Mouse (Mus musculus): ENCODE measurements around the gene Rpl21. TPM values are rescaled to one million over a fixed set of nuclear protein-coding genes. Genes with fewer than 3 reads are reported as not detected.

Rpl21 gene
- polyA plus RNA-seq, 1 experiment from 2014 or later, result 413 TPM

GRCm38 (mm10) chr5:146838836-146839648, 6.4 kb downstream of the Rpl21 start:
- H3K27me3 ChIP-seq (ENCODE audit: control insufficient read depth, insufficient read depth, low read length), result no peaks in the 10 kb centered on the region
- H3K36me3 ChIP-seq (ENCODE audit: control insufficient read depth, insufficient read depth, low read length), result peaks cover 50% of the 10 kb centered on the region
- H3K27ac ChIP-seq (replicated peaks; ENCODE audit: low read depth, low read length), result 0 out of 2 replicates have a peak overlapping the region, but pooled peaks have one; percentile 26
- H3K4me1 ChIP-seq (ENCODE audit: control insufficient read depth, insufficient read depth, low read length), result peaks cover 3% of the 10 kb centered on the region
- ATAC-seq (ENCODE audit: low FRiP score, low TSS enrichment) (no peak), DNase-seq (no peak)
- no peak overlapping the region for H3K9ac ChIP-seq (replicated peaks; ENCODE audit: low read length)
- no peak overlapping the region for H3K4me3 ChIP-seq (replicated peaks; ENCODE audit: low read depth, low read length)
- no peak overlapping the region for H3K4me2 ChIP-seq (ENCODE audit: low read length)
- H3K9me3 ChIP-seq (ENCODE audit: control insufficient read depth, low read length), result no peaks in the 10 kb centered on the region
- whole genome bisulfite sequencing, result 56% methylated on average over 12 of the region's 12 CpGs

GRCm38 (mm10) chr5:146839760-146840159, 7.1 kb downstream of the Rpl21 start:
- H3K27ac ChIP-seq (replicated peaks; ENCODE audit: low read depth, low read length), result no peak overlapping the region
- no peak overlapping the region for H3K4me3 ChIP-seq (replicated peaks; ENCODE audit: low read depth, low read length)
- H3K4me2 ChIP-seq (ENCODE audit: low read length), result no peak overlapping the region
- DNase-seq, result no peak
- H3K27me3 ChIP-seq (ENCODE audit: control insufficient read depth, insufficient read depth, low read length), result no peaks in the 10 kb centered on the region
- H3K9me3 ChIP-seq (ENCODE audit: control insufficient read depth, low read length), result no peaks in the 10 kb centered on the region
- H3K4me1 ChIP-seq (ENCODE audit: control insufficient read depth, insufficient read depth, low read length), result no peaks in the 10 kb centered on the region
- ATAC-seq (ENCODE audit: low FRiP score, low TSS enrichment), result no peak
- H3K36me3 ChIP-seq (ENCODE audit: control insufficient read depth, insufficient read depth, low read length), result peaks cover 44% of the 10 kb centered on the region
- 58% methylated on average over 5 of the region's 5 CpGs for WGBS
- no peak overlapping the region for H3K9ac ChIP-seq (replicated peaks; ENCODE audit: low read length)

- Histone ChIP-seq H3K27ac (replicated peaks; ENCODE audit: low read depth, low read length) (no peak overlapping the region), H3K4me3 (replicated peaks; ENCODE audit: low read depth, low read length) (no peak overlapping the region), H3K4me2 (ENCODE audit: low read length) (no peak overlapping the region), H3K9me3 (ENCODE audit: control insufficient read depth, low read length) (no peaks in the 10 kb centered on the region), H3K27me3 (ENCODE audit: control insufficient read depth, insufficient read depth, low read length) (no peaks in the 10 kb centered on the region), H3K36me3 (ENCODE audit: control insufficient read depth, insufficient read depth, low read length) (peaks cover 37% of the 10 kb centered on the region), H3K4me1 (ENCODE audit: control insufficient read depth, insufficient read depth, low read length) (no peaks in the 10 kb centered on the region), H3K9ac (replicated peaks; ENCODE audit: low read length) (no peak overlapping the region)
- DNase-seq (no peak), ATAC-seq (ENCODE audit: low FRiP score, low TSS enrichment) (no peak)
- WGBS, result 85% methylated on average over 4 of the region's 4 CpGs
Measured at GRCm38 (mm10) chr5:146840422-146840821, 7.7 kb downstream of the Rpl21 start.

DNA sequence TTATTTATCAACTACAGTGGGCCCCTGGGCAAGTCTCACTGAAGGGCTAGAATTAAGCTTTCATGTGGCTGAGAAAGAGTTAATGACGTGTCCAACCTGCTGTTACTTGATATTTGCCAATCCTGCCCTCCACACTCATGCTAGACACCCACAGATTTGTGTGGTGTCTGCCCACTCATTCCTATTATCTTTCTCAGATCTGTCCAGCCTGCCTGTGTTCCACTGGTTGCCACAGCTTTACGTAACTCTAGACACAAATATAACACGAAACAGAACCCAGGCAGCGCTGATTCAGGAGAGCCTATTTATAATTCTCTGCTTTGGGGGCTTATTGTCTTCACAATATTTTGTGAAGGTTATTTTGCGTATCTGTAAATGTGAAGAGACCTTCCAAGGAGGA, 8.6 kb downstream of the Rpl21 start:
- H3K27ac ChIP-seq (replicated peaks; ENCODE audit: low read depth, low read length), result no peak overlapping the region
- 88% methylated on average over 5 of the region's 5 CpGs for WGBS

GRCm38 (mm10) chr5:146841996-146842395, 9.3 kb downstream of the Rpl21 start:
- no peak for ATAC-seq (ENCODE audit: low FRiP score, low TSS enrichment)
- no peak for DNase-seq
- H3K4me2 ChIP-seq (ENCODE audit: low read length), result no peak overlapping the region
- WGBS, result 93% methylated on average over 4 of the region's 4 CpGs
- no peaks in the 10 kb centered on the region for H3K9me3 ChIP-seq (ENCODE audit: control insufficient read depth, low read length)
- no peaks in the 10 kb centered on the region for H3K27me3 ChIP-seq (ENCODE audit: control insufficient read depth, insufficient read depth, low read length)
- 0 out of 2 replicates have a peak, but pooled peaks cover 7% of the 10 kb centered on the region for H3K4me1 ChIP-seq (ENCODE audit: control insufficient read depth, insufficient read depth, low read length)
- no peak overlapping the region for H3K9ac ChIP-seq (replicated peaks; ENCODE audit: low read length)
- no peak overlapping the region for H3K27ac ChIP-seq (replicated peaks; ENCODE audit: low read depth, low read length)
- peaks cover 21% of the 10 kb centered on the region for H3K36me3 ChIP-seq (ENCODE audit: control insufficient read depth, insufficient read depth, low read length)
- no peak overlapping the region for H3K4me3 ChIP-seq (replicated peaks; ENCODE audit: low read depth, low read length)

More for the DNA sequence above, 8.6 kb downstream of the Rpl21 start:
- ATAC-seq (ENCODE audit: low FRiP score, low TSS enrichment), result no peak
- no peak overlapping the region for H3K4me3 ChIP-seq (replicated peaks; ENCODE audit: low read depth, low read length)
- no peak for DNase-seq
- H3K9ac ChIP-seq (replicated peaks; ENCODE audit: low read length), result no peak overlapping the region
- no peaks in the 10 kb centered on the region for H3K27me3 ChIP-seq (ENCODE audit: control insufficient read depth, insufficient read depth, low read length)
- 0 out of 2 replicates have a peak, but pooled peaks cover 7% of the 10 kb centered on the region for H3K4me1 ChIP-seq (ENCODE audit: control insufficient read depth, insufficient read depth, low read length)
- peaks cover 28% of the 10 kb centered on the region for H3K36me3 ChIP-seq (ENCODE audit: control insufficient read depth, insufficient read depth, low read length)
- H3K9me3 ChIP-seq (ENCODE audit: control insufficient read depth, low read length), result no peaks in the 10 kb centered on the region
- no peak overlapping the region for H3K4me2 ChIP-seq (ENCODE audit: low read length)

DNA sequence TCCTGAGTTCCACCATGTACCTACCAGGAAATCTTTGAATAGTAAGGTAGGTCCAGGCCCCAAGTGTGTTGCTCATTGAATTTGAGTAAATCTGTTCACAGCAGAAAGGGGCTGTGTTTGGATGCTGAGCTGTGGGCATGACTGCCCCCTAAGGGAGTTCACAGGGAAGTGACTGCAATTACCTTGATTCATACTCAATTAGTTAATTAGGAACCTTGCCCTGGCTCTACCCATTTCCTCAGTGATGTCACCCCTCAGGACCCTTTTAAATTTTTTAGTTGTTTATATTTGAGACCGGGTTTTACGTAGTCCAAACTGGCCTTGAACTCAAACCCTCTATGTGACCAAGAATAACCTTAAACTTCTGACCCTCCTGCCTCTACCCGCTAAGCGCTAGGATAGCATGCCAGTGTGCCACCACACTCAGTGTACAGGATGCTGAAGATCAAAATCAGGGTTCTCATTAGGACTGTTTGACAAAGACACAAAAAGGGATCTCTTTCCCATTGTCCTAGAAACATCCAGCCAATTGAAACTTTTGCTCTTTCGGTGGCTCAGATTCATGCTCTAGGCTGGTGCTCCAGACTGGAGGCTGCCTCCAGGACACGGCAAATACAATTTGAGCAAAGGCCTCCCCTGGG, 11.7 kb downstream of the Rpl21 start:
- Histone ChIP-seq H3K4me1 (ENCODE audit: control insufficient read depth, insufficient read depth, low read length) (0 out of 2 replicates have a peak, but pooled peaks cover 7% of the 10 kb centered on the region), H3K4me3 (replicated peaks; ENCODE audit: low read depth, low read length) (peak overlapping the region; percentile 64), H3K4me2 (ENCODE audit: low read length) (peak overlapping the region; percentile 97), H3K27me3 (ENCODE audit: control insufficient read depth, insufficient read depth, low read length) (no peaks in the 10 kb centered on the region), H3K27ac (replicated peaks; ENCODE audit: low read depth, low read length) (peak overlapping the region; percentile 71), H3K9ac (replicated peaks; ENCODE audit: low read length) (peak overlapping the region; percentile 68), H3K9me3 (ENCODE audit: control insufficient read depth, low read length) (no peaks in the 10 kb centered on the region), H3K36me3 (ENCODE audit: control insufficient read depth, insufficient read depth, low read length) (no peaks in the 10 kb centered on the region)
- peak; percentile 42 for DNase-seq
- 8% methylated on average over 6 of the region's 6 CpGs for WGBS
- ATAC-seq (ENCODE audit: low FRiP score, low TSS enrichment), result peak; percentile 55

DNA sequence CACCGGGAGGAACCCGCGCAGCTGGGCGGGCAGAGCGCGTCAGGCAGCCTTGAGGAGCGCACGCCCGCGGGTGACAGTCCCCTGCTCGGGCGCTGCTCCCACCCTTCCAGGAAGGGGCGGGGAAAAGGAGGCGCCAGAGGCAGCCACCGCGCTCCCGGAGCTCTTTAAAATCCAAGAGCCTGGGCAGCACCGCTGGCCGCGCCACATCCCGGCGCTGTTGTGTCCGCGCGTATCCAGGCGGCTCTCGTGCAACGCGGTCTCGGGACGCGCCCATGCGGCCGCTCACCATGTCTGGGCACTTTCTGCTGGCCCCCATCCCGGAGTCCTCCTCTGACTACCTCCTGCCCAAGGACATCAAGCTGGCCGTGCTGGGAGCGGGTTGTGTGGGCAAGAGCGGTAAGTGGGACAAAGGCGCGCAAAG, 12.3 kb downstream of the Rpl21 start, which contains the start of gene Rasl11a:
Gene Rasl11a (plus strand): TSS at position 127 of the 421 bp plus-strand sequence.
- Histone ChIP-seq H3K27ac (replicated peaks; ENCODE audit: low read depth, low read length) (peak within 1 kb of the TSS; percentile 71), H3K9me3 (ENCODE audit: control insufficient read depth, low read length) (no peaks in the 10 kb centered on the region), H3K4me2 (ENCODE audit: low read length) (peak within 1 kb of the TSS; percentile 97), H3K36me3 (ENCODE audit: control insufficient read depth, insufficient read depth, low read length) (no peaks in the 10 kb centered on the region), H3K4me1 (ENCODE audit: control insufficient read depth, insufficient read depth, low read length) (0 out of 2 replicates have a peak, but pooled peaks cover 7% of the 10 kb centered on the region), H3K27me3 (ENCODE audit: control insufficient read depth, insufficient read depth, low read length) (no peaks in the 10 kb centered on the region), H3K4me3 (replicated peaks; ENCODE audit: low read depth, low read length) (peak within 1 kb of the TSS; percentile 64), H3K9ac (replicated peaks; ENCODE audit: low read length) (peak within 1 kb of the TSS; percentile 68)
- peak; percentile 91 for DNase-seq
- WGBS, result under 1% methylated on average over 40 of the region's 40 CpGs
- ATAC-seq (ENCODE audit: low FRiP score, low TSS enrichment), result peak; percentile 92

- Histone ChIP-seq H3K27me3 (ENCODE audit: control insufficient read depth, insufficient read depth, low read length) (no peaks in the 10 kb centered on the region), H3K9me3 (ENCODE audit: control insufficient read depth, low read length) (no peaks in the 10 kb centered on the region), H3K27ac (replicated peaks; ENCODE audit: low read depth, low read length) (no peak overlapping the region), H3K9ac (replicated peaks; ENCODE audit: low read length) (no peak overlapping the region), H3K4me3 (replicated peaks; ENCODE audit: low read depth, low read length) (no peak overlapping the region), H3K4me2 (ENCODE audit: low read length) (peak overlapping the region; percentile 97), H3K36me3 (ENCODE audit: control insufficient read depth, insufficient read depth, low read length) (no peaks in the 10 kb centered on the region), H3K4me1 (ENCODE audit: control insufficient read depth, insufficient read depth, low read length) (0 out of 2 replicates have a peak, but pooled peaks cover 7% of the 10 kb centered on the region)
- no peak for ATAC-seq (ENCODE audit: low FRiP score, low TSS enrichment)
- WGBS, result 88% methylated on average over 2 of the region's 2 CpGs
- DNase-seq, result no peak
Measured at GRCm38 (mm10) chr5:146846489-146846888, 13.8 kb downstream of the Rpl21 start.
